Mouse (Mus musculus) layer of hippocampus, postnatal 14 days (tissue): ENCODE measurements around the gene Pdzd4. TPM values are rescaled to one million over a fixed set of nuclear protein-coding genes. Genes with fewer than 3 reads are reported as not detected.

Experiments
- DNase-seq, 2 experiments: peaks; one replicate each; pipeline ENCODE4 v3.0.0; 2021 to 2022; ENCODE audit warnings: low spot score in 2 of 2, mixed read lengths in 1 of 2
- long read RNA-seq, 2 experiments: library from polyadenylated mRNA; stranded (forward); transcript quantifications; one replicate each; pipeline ENCODE4 v2.0.0; 2021
- total RNA-seq, 2 experiments: library from RNA; stranded (reverse); gene quantifications; 2 replicates each; pipeline ENCODE4 v1.2.3; 2021

Gene Pdzd4
- total RNA-seq, result 100 to 1,000 TPM in 1 of 2 experiments, 10 to 100 TPM in 1; 94.8 to 104 TPM
- long read RNA-seq, experiment 1, partial matches to known transcripts, result 1 of 3 reads
- long read RNA-seq, experiment 1, other reads (novel, unspliced or antisense), result 2 of 3 reads
- long read RNA-seq, experiment 2, partial matches to known transcripts, result 1 of 3 reads
- long read RNA-seq, experiment 2, other reads (novel, unspliced or antisense), result 1 of 3 reads

- peak; percentile 48 to 59 for DNase-seq
Observed at GRCm38 (mm10) chrX:73824185-73825151, at the start of gene Pdzd4. Pdzd4 (minus strand) TSS chrX:73824969.

- no peak for DNase-seq
Observed at GRCm38 (mm10) chrX:73871956-73872355, 47.2 kb upstream of the Pdzd4 start.

GRCm38 (mm10) chrX:73871474-73871873 lies 46.7 kb upstream of the Pdzd4 start:
- DNase-seq, result no peak

GRCm38 (mm10) chrX:73869334-73869733 lies 44.6 kb upstream of the Pdzd4 start:
- DNase-seq, result no peak

- no peak for DNase-seq
Observed at GRCm38 (mm10) chrX:73867852-73868251, 43.1 kb upstream of the Pdzd4 start.

GRCm38 (mm10) chrX:73867256-73867655 lies 42.5 kb upstream of the Pdzd4 start:
- peak in 1 of 2 experiments; percentile 12 for DNase-seq

GRCm38 (mm10) chrX:73864692-73865091 lies 39.9 kb upstream of the Pdzd4 start:
- no peak for DNase-seq

GRCm38 (mm10) chrX:73855087-73855408 lies 30.3 kb upstream of the Pdzd4 start:
- no peak for DNase-seq

GRCm38 (mm10) chrX:73854326-73855086 lies 29.7 kb upstream of the Pdzd4 start:
- DNase-seq, result no peak

- no peak for DNase-seq
Observed at GRCm38 (mm10) chrX:73836691-73837090, 11.9 kb upstream of the Pdzd4 start.

- DNase-seq, result no peak
Observed at GRCm38 (mm10) chrX:73835731-73836130, 11.0 kb upstream of the Pdzd4 start.

- no peak for DNase-seq
Observed at GRCm38 (mm10) chrX:73823747-73824146, 1.0 kb downstream of the Pdzd4 start.

GRCm38 (mm10) chrX:73816596-73817314 lies 8.0 kb downstream of the Pdzd4 start:
- DNase-seq, result no peak

GRCm38 (mm10) chrX:73815072-73815471 lies 9.7 kb downstream of the Pdzd4 start:
- no peak for DNase-seq

GRCm38 (mm10) chrX:73805814-73806213 lies 19.0 kb downstream of the Pdzd4 start:
- DNase-seq, result no peak

- peak in 1 of 2 experiments; percentile 54 for DNase-seq
Observed at GRCm38 (mm10) chrX:73798502-73798901, 26.3 kb downstream of the Pdzd4 start.

- DNase-seq, result no peak
Observed at GRCm38 (mm10) chrX:73797511-73797910, 27.3 kb downstream of the Pdzd4 start.

GRCm38 (mm10) chrX:73793505-73793904 lies 31.3 kb downstream of the Pdzd4 start:
- DNase-seq, result no peak

GRCm38 (mm10) chrX:73793039-73793438 lies 31.7 kb downstream of the Pdzd4 start:
- no peak for DNase-seq

GRCm38 (mm10) chrX:73788501-73788900 lies 36.3 kb downstream of the Pdzd4 start:
- DNase-seq, result no peak

- DNase-seq, result no peak
Observed at GRCm38 (mm10) chrX:73787225-73787558, 37.6 kb downstream of the Pdzd4 start.
